Mouse (Mus musculus): ENCODE measurements around the gene Arhgef12.

DNA sequence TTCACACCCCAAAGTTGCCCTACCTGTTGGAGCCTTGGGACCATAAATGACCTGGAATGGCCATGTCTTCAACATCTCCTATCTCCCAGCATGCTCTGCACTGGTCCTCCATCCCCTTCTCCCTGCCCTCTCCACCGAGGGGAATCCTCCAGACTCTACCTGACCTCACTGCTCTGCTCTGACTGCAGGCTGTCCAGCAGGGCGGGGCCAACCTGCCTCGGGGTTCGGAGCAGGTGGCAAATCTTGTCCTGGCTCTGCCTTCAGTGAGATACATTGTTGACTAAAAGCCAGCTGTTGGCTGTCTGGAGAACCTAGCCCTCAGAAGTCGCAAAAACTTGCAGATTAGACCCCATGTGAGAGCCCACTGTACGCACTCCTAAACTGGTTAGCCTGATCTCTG lies 180.5 kb downstream of the Arhgef12 start:
- TF ChIP-seq CTCF (IDR thresholded peaks at IDR 0.05; ENCODE audit: borderline replicate concordance, insufficient read depth, low read length): no peak
- no peak for TF ChIP-seq POLR2A (IDR thresholded peaks at IDR 0.05; ENCODE audit: low read depth, low read length)
